Mouse (Mus musculus): ENCODE measurements around the gene Sv2b.

DNA sequence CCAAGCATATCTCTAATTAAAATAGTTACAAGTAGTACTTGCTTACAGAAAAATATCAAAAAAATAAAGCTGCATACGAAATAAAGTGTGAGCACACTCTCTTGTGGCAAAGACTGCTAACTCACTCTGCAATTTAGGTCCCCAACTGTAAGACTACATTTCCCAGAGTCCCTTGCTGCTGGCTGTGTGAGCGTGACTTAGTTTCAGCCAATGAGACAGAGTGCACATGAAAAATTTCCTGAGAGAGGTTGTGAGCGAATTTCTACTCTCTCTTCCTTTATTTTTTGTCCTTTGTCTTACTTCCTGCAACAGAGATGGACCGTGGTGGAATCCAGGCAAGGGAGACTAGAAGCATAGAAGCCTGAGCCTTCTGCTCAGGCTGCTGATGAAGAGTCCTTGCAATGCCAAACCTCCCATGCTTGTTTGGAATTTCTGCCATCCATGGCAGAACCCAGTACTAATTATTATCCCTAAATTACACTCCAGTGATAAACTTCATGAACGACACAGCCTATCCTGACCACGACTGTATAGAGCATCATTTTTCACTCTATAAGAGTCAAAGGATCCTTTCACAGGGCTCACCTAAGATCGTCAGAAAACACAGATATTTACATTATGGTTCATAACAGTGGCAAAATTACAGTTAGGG lies 190.9 kb downstream of the Sv2b start:
- TF ChIP-seq CTCF (IDR thresholded peaks at IDR 0.05; ENCODE audit: borderline replicate concordance, extremely low read depth, insufficient read depth, insufficient read length): no peak
- no peak for TF ChIP-seq POLR2A (IDR thresholded peaks at IDR 0.05; ENCODE audit: borderline replicate concordance, extremely low read depth, insufficient read depth, insufficient read length, poor library complexity, severe bottlenecking)
